Mouse (Mus musculus): ENCODE measurements around the gene Ikzf2.

The Ikzf2 gene

GRCm38 (mm10) chr1:69659779-69660178 is 27.3 kb downstream of the Ikzf2 start:
- peak in 1 of 2 experiments; percentile 22 for DNase-seq (ENCODE audit: low spot score in 2 of 2)

GRCm38 (mm10) chr1:69658051-69658450 is 29.0 kb downstream of the Ikzf2 start:
- no peak for DNase-seq (ENCODE audit: low spot score in 2 of 2)

GRCm38 (mm10) chr1:69657455-69657854 is 29.6 kb downstream of the Ikzf2 start:
- no peak for DNase-seq (ENCODE audit: low spot score in 2 of 2)

GRCm38 (mm10) chr1:69656929-69657328 is 30.1 kb downstream of the Ikzf2 start:
- no peak for DNase-seq (ENCODE audit: low spot score in 2 of 2)

GRCm38 (mm10) chr1:69656047-69656782 is 30.8 kb downstream of the Ikzf2 start:
- no peak for DNase-seq (ENCODE audit: low spot score in 2 of 2)

- no peak for DNase-seq (ENCODE audit: low spot score in 2 of 2)
These were observed 31.7 kb downstream of the Ikzf2 start for GRCm38 (mm10) chr1:69655368-69655767.

- no peak for DNase-seq (ENCODE audit: low spot score in 2 of 2)
These were observed 32.1 kb downstream of the Ikzf2 start for GRCm38 (mm10) chr1:69654955-69655354.

- no peak for DNase-seq (ENCODE audit: low spot score in 2 of 2)
These were observed 33.6 kb downstream of the Ikzf2 start for GRCm38 (mm10) chr1:69653419-69653818.

- DNase-seq (ENCODE audit: low spot score in 2 of 2) = no peak
These were observed 43.9 kb downstream of the Ikzf2 start for GRCm38 (mm10) chr1:69643138-69643537.

- no peak for DNase-seq (ENCODE audit: low spot score in 2 of 2)
These were observed 45.1 kb downstream of the Ikzf2 start for GRCm38 (mm10) chr1:69641986-69642385.

GRCm38 (mm10) chr1:69638321-69638720 is 48.7 kb downstream of the Ikzf2 start:
- DNase-seq (ENCODE audit: low spot score in 2 of 2) = no peak

GRCm38 (mm10) chr1:69637907-69638306 is 49.1 kb downstream of the Ikzf2 start:
- no peak for DNase-seq (ENCODE audit: low spot score in 2 of 2)

GRCm38 (mm10) chr1:69634259-69634658 is 52.8 kb downstream of the Ikzf2 start:
- no peak for DNase-seq (ENCODE audit: low spot score in 2 of 2)

GRCm38 (mm10) chr1:69630508-69630907 is 56.5 kb downstream of the Ikzf2 start:
- DNase-seq (ENCODE audit: low spot score in 2 of 2) = no peak

GRCm38 (mm10) chr1:69629513-69629912 is 57.5 kb downstream of the Ikzf2 start:
- DNase-seq (ENCODE audit: low spot score in 2 of 2) = peak; percentile 4 to 6

- no peak for DNase-seq (ENCODE audit: low spot score in 2 of 2)
These were observed 75.0 kb downstream of the Ikzf2 start for GRCm38 (mm10) chr1:69612076-69612475.

- no peak for DNase-seq (ENCODE audit: low spot score in 2 of 2)
These were observed 75.8 kb downstream of the Ikzf2 start for GRCm38 (mm10) chr1:69611204-69611725.

GRCm38 (mm10) chr1:69610791-69611190 is 76.3 kb downstream of the Ikzf2 start:
- no peak for DNase-seq (ENCODE audit: low spot score in 2 of 2)

GRCm38 (mm10) chr1:69608846-69609245 is 78.2 kb downstream of the Ikzf2 start:
- no peak for DNase-seq (ENCODE audit: low spot score in 2 of 2)

GRCm38 (mm10) chr1:69606844-69607243 is 80.2 kb downstream of the Ikzf2 start:
- no peak for DNase-seq (ENCODE audit: low spot score in 2 of 2)

- no peak for DNase-seq (ENCODE audit: low spot score in 2 of 2)
These were observed 82.8 kb downstream of the Ikzf2 start for GRCm38 (mm10) chr1:69604213-69604612.

- DNase-seq (ENCODE audit: low spot score in 2 of 2) = no peak
These were observed 86.1 kb downstream of the Ikzf2 start for GRCm38 (mm10) chr1:69600954-69601353.

GRCm38 (mm10) chr1:69599074-69599772 is 87.8 kb downstream of the Ikzf2 start:
- DNase-seq (ENCODE audit: low spot score in 2 of 2) = no peak
